Mouse (Mus musculus) embryonic fibroblast, embryonic 13.5 days (primary cell): ENCODE measurements around the gene Arhgap28. TPM values are rescaled to one million over a fixed set of nuclear protein-coding genes. Genes with fewer than 3 reads are reported as not detected.

ENCODE experiments used
- H3K27ac ChIP-seq: 2 replicates; pipeline ENCODE4 v1.5.1; 2012; ENCODE audit warnings: low read length, control low read depth, inconsistent platforms; ENCODE audit not compliant: insufficient read depth
- H3K4me1 ChIP-seq: 2 replicates; pipeline ENCODE4 v1.6.1; 2011; ENCODE audit warnings: low read length; ENCODE audit not compliant: control insufficient read depth, insufficient read depth
- H3K4me3 ChIP-seq: 2 replicates; pipeline ENCODE4 v1.5.1; 2011; ENCODE audit warnings: mild to moderate bottlenecking, control low read depth, low read length; ENCODE audit not compliant: insufficient read depth
- CTCF ChIP-seq: IDR thresholded peaks from 2 replicates; pipeline ENCODE4 v1.5.1; 2011; ENCODE audit warnings: mild to moderate bottlenecking, control low read depth, low read length, moderate library complexity, borderline replicate concordance; ENCODE audit not compliant: insufficient read depth
- POLR2A ChIP-seq: IDR thresholded peaks from 2 replicates; pipeline ENCODE4 v1.6.1; 2011; ENCODE audit warnings: low read depth, mild to moderate bottlenecking, control low read depth, low read length, moderate library complexity
- polyA plus RNA-seq: library from polyadenylated mRNA; stranded (reverse); fragments of >200 nt; gene quantifications from 2 replicates; pipeline ENCODE4 v1.2.4, GENCODE M21; 2011; ENCODE audit warnings: low read depth; ENCODE audit not compliant: missing spikeins, insufficient read length

Arhgap28 gene
- polyA plus RNA-seq, 1 experiment: 39.2 TPM

DNA sequence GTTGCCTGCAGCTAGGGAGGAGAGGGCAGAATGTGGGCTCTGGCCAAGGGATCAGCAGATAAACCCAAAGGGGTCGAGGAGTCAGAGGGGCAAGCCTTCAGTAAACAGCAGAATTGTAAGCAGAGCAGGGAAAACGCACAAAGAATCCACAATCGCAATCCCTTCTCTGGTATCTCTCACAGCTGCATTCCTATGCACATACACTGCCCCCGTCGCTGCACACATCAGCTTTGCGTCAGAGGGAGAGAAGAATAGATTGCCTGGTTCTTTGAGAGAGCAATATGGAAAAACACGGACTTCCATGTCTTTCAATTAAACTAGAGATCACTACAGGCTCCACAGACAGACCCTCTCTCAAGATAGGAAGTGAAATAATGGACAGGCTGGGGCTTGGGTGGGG, 58.5 kb downstream of the Arhgap28 start:
- no peak overlapping the region for H3K27ac ChIP-seq
- H3K4me1 ChIP-seq: peaks cover 2% of the 10 kb centered on the region
- no peak overlapping the region for H3K4me3 ChIP-seq
- no peak for TF ChIP-seq CTCF
- no peak for TF ChIP-seq POLR2A

DNA sequence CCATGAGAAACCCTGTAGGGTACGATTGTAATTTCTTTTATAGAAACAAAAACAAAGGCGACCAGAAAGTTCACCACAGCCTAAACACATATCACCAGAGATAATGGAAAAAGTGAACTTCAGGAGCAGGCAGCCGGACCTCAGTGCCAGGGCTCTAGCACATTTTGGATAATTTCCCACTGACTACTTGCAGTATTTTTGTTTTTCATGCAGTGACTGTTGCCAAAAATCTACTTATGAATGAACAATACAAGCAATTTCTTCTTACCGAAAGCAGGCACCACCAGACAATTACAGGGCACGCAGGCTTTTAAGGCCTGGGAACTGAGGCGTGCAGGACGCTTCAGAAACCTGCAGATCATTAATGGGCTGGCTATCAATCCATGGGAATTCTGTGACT, 59.7 kb downstream of the Arhgap28 start:
- no peak overlapping the region for H3K27ac ChIP-seq
- TF ChIP-seq CTCF: no peak
- no peak for TF ChIP-seq POLR2A
- H3K4me1 ChIP-seq: peaks cover 2% of the 10 kb centered on the region
- H3K4me3 ChIP-seq: no peak overlapping the region

DNA sequence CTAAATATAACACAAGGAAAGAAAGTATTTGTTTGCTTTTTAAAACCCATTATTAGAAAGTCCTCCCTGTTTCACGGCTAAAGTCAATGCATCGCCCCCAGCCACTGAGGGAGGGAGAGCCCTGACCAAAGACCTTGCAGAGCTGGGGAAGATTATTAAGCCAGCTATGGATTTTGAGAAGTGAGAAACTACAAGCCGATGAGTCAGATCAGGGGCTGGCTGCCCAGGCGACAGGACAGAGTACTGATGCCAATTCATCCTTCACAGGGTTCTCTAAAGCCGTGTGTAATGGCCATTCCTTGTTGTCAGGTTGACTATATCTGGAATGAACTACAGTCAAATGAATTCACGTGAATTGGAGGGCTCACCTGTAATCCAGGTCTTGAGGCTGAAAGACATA, 62.9 kb downstream of the Arhgap28 start:
- TF ChIP-seq POLR2A (no peak), CTCF (no peak)
- Histone ChIP-seq H3K27ac (no peak overlapping the region), H3K4me1 (no peaks in the 10 kb centered on the region; the same call in 1 of the 2 replicates), H3K4me3 (no peak overlapping the region)

DNA sequence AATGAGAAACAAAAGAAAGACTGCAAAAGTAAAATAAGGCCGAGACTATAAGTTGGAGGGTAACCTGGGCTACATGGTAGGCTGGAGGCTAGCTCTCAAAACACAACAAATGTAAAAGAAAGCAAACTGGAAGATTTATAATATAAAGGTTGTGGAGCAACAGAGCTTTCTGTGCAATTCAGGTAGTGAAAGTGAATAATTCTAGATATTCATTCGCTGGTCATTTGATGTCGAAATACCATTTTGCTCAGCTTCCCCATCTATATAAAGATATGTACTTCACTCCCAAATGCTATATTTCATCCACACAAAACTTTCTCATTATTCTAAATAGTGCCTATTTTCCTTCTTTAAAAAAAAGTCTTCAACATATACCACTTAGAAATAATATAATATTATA, 66.9 kb downstream of the Arhgap28 start:
- TF ChIP-seq CTCF (no peak), POLR2A (no peak)
- Histone ChIP-seq H3K4me1 (0 out of 2 replicates have a peak, but pooled peaks cover 2% of the 10 kb centered on the region), H3K27ac (no peak overlapping the region), H3K4me3 (no peak overlapping the region)

DNA sequence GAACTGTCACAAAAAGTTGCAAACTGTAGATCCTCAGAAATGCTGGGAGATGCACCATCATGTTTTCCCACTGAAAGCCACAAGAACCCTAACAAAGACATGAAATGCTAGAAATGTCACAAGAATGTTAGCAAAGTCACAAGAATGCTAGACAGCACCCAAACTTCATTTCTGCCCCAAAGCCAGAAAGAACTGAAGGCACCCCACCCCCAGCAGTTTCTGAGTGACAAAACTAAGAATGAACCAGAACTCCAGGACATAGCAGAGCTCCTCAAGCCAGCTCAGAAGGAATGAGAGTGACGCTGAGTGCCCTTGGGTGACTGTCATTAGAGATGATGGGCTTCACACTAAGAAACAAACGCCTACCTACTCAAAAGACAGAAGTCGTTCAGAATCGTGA, 68.4 kb downstream of the Arhgap28 start:
- Histone ChIP-seq H3K27ac (no peak overlapping the region), H3K4me3 (no peak overlapping the region), H3K4me1 (0 out of 2 replicates have a peak, but pooled peaks cover 4% of the 10 kb centered on the region)
- TF ChIP-seq CTCF (no peak), POLR2A (no peak)

DNA sequence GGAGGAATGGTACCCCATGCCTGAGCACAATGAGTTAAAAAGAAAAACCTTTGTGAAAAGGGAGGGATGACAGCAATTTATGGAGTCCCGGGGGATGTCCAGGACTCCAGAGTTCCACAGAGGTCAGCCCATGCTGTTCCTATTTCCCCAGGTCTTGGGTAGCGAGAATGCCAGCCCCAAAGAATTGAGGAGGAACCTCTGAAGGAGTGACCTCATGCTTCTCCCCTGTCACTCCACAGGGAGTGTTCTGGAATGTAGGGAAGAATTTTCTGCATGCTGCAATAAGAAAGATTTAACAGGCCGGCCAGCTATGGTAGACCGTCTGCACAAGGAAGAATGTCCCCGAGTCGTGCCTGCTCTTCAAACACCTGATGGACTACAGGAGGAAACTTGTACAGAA, 72.5 kb downstream of the Arhgap28 start:
- no peak for TF ChIP-seq CTCF
- TF ChIP-seq POLR2A: no peak
- H3K4me3 ChIP-seq: no peak overlapping the region
- H3K27ac ChIP-seq: no peak overlapping the region
- H3K4me1 ChIP-seq: 0 out of 2 replicates have a peak, but pooled peaks cover 4% of the 10 kb centered on the region

DNA sequence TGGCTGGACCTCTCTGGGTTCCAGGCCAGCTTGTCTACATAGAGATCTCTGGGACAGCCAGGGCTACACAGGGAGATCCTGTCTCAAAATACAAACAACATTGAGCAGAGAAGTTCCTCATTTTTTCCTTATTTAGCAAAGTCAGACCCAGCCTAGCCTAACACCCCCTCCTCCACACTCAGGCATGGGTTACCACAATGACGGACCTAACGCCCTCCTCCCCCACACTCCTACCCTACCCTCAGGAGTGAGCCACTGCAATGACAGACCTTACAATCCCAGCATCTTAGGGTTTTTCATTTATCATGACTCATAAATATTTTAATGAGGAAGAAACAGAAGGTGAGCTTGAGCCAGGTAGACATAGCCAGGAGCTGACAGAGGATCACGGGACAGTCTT, 73.0 kb downstream of the Arhgap28 start:
- 0 out of 2 replicates have a peak, but pooled peaks cover 4% of the 10 kb centered on the region for H3K4me1 ChIP-seq
- no peak overlapping the region for H3K4me3 ChIP-seq
- no peak overlapping the region for H3K27ac ChIP-seq
- TF ChIP-seq POLR2A (no peak), CTCF (no peak)

DNA sequence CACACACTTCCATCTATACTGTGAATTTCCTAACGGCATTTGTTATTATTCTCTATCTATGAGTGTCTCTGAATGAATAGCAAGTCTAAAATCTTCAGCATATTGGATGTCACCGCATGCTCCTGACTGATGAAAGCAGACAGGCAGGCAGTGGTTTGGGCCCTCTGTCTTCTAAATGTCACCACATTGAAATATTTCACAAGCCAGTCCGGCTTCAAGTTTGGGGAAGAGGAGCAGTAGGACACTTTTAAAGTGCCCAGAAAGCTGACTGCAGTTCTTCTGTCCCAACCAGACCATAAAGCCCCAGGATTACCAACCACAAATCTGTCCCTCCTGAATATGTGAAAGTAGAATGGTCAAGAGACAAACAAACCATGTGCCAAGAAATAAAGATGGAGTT, 73.5 kb downstream of the Arhgap28 start:
- H3K4me1 ChIP-seq: 0 out of 2 replicates have a peak, but pooled peaks cover 2% of the 10 kb centered on the region
- TF ChIP-seq POLR2A (no peak), CTCF (no peak)
- no peak overlapping the region for H3K4me3 ChIP-seq
- no peak overlapping the region for H3K27ac ChIP-seq

DNA sequence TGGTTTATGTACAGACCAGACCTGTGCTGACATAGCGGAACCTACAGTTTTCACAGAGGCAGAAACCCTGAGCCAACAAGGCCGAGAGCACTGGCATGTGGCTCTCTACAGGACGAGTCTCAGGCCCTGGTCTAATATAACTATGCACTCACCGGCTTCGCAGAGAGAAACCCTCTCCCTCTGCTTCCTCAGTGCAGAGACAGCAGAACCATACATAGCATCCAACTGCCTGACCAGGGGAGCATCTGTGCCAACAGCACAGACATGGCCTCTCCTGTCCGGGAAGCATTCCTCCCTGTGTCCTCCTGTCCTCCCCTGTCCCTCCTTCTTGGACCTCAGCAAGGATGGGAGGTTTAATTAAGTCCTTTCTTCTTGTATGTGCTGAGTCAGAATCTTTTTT, 75.6 kb downstream of the Arhgap28 start:
- Histone ChIP-seq H3K27ac (no peak overlapping the region), H3K4me1 (0 out of 2 replicates have a peak, but pooled peaks cover 2% of the 10 kb centered on the region), H3K4me3 (no peak overlapping the region)
- TF ChIP-seq CTCF (no peak), POLR2A (no peak)

DNA sequence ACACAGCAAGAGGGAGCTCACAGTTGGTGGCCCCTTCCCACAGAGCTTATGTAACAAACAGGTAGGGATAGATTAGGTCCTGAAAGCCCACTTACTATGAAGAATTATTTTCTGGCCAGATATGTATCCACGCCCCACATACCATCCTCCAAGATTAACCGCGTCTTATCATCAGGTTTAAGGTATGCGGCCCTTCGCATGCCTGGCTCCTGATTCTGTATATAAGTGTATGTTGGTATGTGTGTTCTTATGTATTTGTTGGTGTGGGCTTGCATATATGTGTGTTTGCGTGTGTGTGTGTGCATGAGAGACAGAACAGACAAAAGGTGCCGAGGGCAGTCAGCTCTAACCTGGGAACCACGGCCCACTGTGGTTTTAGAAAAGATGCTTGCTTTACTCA, 76.1 kb downstream of the Arhgap28 start:
- Histone ChIP-seq H3K27ac (no peak overlapping the region), H3K4me3 (no peak overlapping the region), H3K4me1 (0 out of 2 replicates have a peak, but pooled peaks cover 2% of the 10 kb centered on the region)
- TF ChIP-seq CTCF: no peak
- TF ChIP-seq POLR2A: no peak

DNA sequence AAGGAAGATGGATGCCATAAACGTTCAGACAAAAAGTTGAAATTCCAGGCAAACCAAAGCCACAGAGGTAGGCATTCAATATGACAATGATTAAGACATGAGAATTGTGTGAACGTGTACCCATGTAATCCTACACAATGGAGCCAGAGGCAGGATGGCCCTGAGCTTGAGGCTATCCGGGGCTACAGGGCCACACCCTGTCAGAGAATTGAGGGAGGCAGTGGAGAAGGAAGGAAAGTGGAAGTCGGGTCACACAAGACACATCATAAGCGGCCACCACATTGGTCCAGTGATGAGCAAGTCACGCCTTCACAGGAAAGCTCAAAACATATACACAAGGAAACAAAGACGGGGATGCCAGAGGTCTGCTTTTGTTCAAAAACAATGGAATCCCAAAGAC, 84.0 kb downstream of the Arhgap28 start:
- TF ChIP-seq POLR2A: no peak
- no peak for TF ChIP-seq CTCF

More for the DNA sequence above, 84.0 kb downstream of the Arhgap28 start:
- H3K4me1 ChIP-seq: no peaks in the 10 kb centered on the region
- no peak overlapping the region for H3K27ac ChIP-seq
- no peak overlapping the region for H3K4me3 ChIP-seq
